In the genomic region with DNA sequence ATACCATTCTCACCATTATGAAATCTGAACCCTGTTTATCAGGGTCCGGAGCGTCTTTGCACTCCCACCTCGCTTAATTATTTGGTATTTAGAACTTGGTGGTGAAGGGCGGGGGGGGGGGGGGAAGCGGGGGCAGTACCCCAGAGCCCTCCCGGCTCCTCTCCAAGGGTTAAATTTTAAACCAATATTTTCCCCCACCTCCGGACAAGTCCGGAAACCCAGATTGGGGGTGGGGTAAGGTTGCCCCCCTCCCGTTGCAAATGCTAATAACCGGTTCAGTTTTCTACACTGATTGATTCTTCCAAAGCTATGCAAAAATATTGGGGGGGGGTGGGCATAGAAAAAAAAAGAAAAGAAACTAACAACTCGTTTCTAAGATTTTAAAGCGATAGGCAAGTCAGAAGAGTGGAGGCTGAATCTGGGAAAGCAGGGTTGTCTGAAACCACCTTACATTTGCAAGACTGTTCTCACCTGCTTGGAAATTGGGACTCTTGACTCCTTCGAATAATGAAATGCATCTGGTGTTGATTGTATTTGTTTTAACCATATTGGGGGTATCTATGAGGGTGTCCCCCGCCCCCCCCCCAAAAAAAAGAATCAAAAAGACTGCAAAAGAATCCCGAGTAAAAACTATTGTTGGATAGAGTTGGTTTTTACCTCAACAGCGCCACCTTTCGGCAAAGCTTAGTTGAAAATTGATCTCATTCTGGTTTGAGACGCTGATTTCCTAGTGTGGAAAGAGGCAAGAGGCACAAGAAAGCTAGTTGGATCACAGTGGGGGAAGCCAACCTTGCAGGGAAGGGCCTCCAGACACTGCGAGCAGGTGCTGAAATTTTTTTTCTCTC, we compare ENCODE assay signal across 8 mouse cellular contexts. TPM values are rescaled to one million over a fixed set of nuclear protein-coding genes. Genes with fewer than 3 reads are reported as not detected.
DNase-seq lines count a peak whose midpoint lies in the region; ATAC-seq and TF ChIP-seq lines count a peak whose summit lies in the region.

No protein-coding gene starts in this region.

- H3K4me1 ChIP-seq in forebrain, postnatal 0 days (ENCODE audit: insufficient read depth) = peaks cover 8% of the 10 kb centered on the region; the same call in 1 of the 2 replicates
- peaks cover 30% of the 10 kb centered on the region for H3K4me1 ChIP-seq in hindbrain, embryonic 12.5 days
- peaks cover 10% of the 10 kb centered on the region for H3K4me1 ChIP-seq in lung, embryonic 14.5 days (ENCODE audit: insufficient read depth)

- no peaks in the 10 kb centered on the region for H3K36me3 ChIP-seq in forebrain, postnatal 0 days (ENCODE audit: insufficient read depth)
- no peaks in the 10 kb centered on the region for H3K36me3 ChIP-seq in hindbrain, embryonic 12.5 days
- no peaks in the 10 kb centered on the region for H3K36me3 ChIP-seq in lung, embryonic 14.5 days (ENCODE audit: insufficient read depth)

- H3K27ac ChIP-seq in forebrain, postnatal 0 days (ENCODE audit: low read depth, low read length) = no peak overlapping the region
- no peak overlapping the region for H3K27ac ChIP-seq in hindbrain, embryonic 12.5 days
- H3K27ac ChIP-seq in lung, embryonic 14.5 days (ENCODE audit: low read depth) = no peak overlapping the region

- ATAC-seq in forebrain, postnatal 0 days = no peak
- ATAC-seq in hindbrain, embryonic 12.5 days (ENCODE audit: low FRiP score) = no peak
- no peak for ATAC-seq in lung, embryonic 14.5 days (ENCODE audit: insufficient read depth)

- peak; percentile 68 for DNase-seq in ES-CJ7 (ENCODE audit: low read depth, low spot score)
- peak; percentile 80 to 86 for DNase-seq in cerebellum, adult 18-20 months
- DNase-seq in forebrain, postnatal 0 days = peak; percentile 92
- peak; percentile 64 for DNase-seq in layer of hippocampus, adult 9-11 months
- peak; percentile 95 for DNase-seq in lung, embryonic 14.5 days
- peak; percentile 41 for DNase-seq in retina, adult 2 months (ENCODE audit: low read depth, low spot score)
- DNase-seq in thymus, postnatal 25 days = peak; percentile 76

- 0 out of 2 replicates have a peak overlapping the region, but pooled peaks have one; percentile 0 for H3K4me3 ChIP-seq in forebrain, postnatal 0 days (ENCODE audit: low read depth, low read length)
- peak overlapping the region; percentile 65 for H3K4me3 ChIP-seq in hindbrain, embryonic 12.5 days
- peak overlapping the region; percentile 77 for H3K4me3 ChIP-seq in lung, embryonic 14.5 days (ENCODE audit: low read depth, low read length)

- peaks cover 33% of the 10 kb centered on the region for H3K27me3 ChIP-seq in forebrain, postnatal 0 days (ENCODE audit: insufficient read depth, low read length)
- H3K27me3 ChIP-seq in hindbrain, embryonic 12.5 days = peaks cover 11% of the 10 kb centered on the region
- 0 out of 2 replicates have a peak, but pooled peaks cover 3% of the 10 kb centered on the region for H3K27me3 ChIP-seq in lung, embryonic 14.5 days (ENCODE audit: insufficient read depth, low read length)

- H3K9ac ChIP-seq in forebrain, postnatal 0 days = no peak overlapping the region
- peak overlapping the region; percentile 13; the same call in 1 of the 2 replicates for H3K9ac ChIP-seq in hindbrain, embryonic 12.5 days
- no peak overlapping the region for H3K9ac ChIP-seq in lung, embryonic 14.5 days

- no peaks in the 10 kb centered on the region for H3K9me3 ChIP-seq in forebrain, postnatal 0 days (ENCODE audit: low read length)
- H3K9me3 ChIP-seq in hindbrain, embryonic 12.5 days (replicated peaks) = no peaks in the 10 kb centered on the region
- H3K9me3 ChIP-seq in lung, embryonic 14.5 days (ENCODE audit: low read depth, low read length) = no peaks in the 10 kb centered on the region

- H3K4me2 ChIP-seq in forebrain, postnatal 0 days (ENCODE audit: low read depth) = peak overlapping the region; percentile 97
- peak overlapping the region; percentile 78 for H3K4me2 ChIP-seq in hindbrain, embryonic 12.5 days (replicated peaks)
- peak overlapping the region; percentile 88 for H3K4me2 ChIP-seq in lung, embryonic 14.5 days

- TF ChIP-seq CTCF in forebrain, postnatal 0 days (IDR thresholded peaks at IDR 0.05; ENCODE audit: low read depth) = peak; percentile 85
- peak; percentile 79 for TF ChIP-seq CTCF in lung, embryonic 14.5 days (IDR thresholded peaks at IDR 0.05; ENCODE audit: low read depth)

- WGBS in forebrain, postnatal 0 days = 1% methylated on average over 18 of the region's 19 CpGs
- WGBS in hindbrain, embryonic 12.5 days = 1% methylated on average over 16 of the region's 19 CpGs
- 2% methylated on average over 19 of the region's 19 CpGs for WGBS in lung, embryonic 14.5 days

RNA-seq across cellular contexts. Expression of a gene that starts 1.6 kb away (rescaled TPM):
- total RNA-seq in forebrain, postnatal 0 days (2014; rRNA removed) = 16.7 and 20.9 TPM in 2 replicates
- polyA plus RNA-seq in forebrain, postnatal 0 days (2015; fragmentation: Nextera tagmentation; extraction: Ambion mirVana) = 4.3 and 5.0 TPM in 2 replicates
- 7.4 and 8.5 TPM in 2 replicates for polyA plus RNA-seq in hindbrain, embryonic 12.5 days (2016; fragmentation: Nextera tagmentation; extraction: Ambion mirVana)
- polyA plus RNA-seq in lung, embryonic 14.5 days (2014; fragmentation: Nextera tagmentation; extraction: Ambion mirVana) = 12.6 and 14.1 TPM in 2 replicates

Comparison
In these comparisons a context has a peak if more than half of its experiments do, and no peak if none do; other contexts are left out.
1. DNase-seq: peak in every context shown above with its lines; median percentile 95 in lung, embryonic 14.5 days; 92 in forebrain, postnatal 0 days; 83 in cerebellum, adult 18-20 months; 76 in thymus, postnatal 25 days; 68 in ES-CJ7; 64 in layer of hippocampus, adult 9-11 months; 41 in retina, adult 2 months.
2. H3K4me3 ChIP-seq: peak in every context shown above with its lines; median percentile 77 in lung, embryonic 14.5 days; 65 in hindbrain, embryonic 12.5 days; 0 in forebrain, postnatal 0 days.